Mouse (Mus musculus): ENCODE measurements at regions not wholly inside any gene's neighbourhood (a gene's known extent, or its start where the extent isn't known, plus 50 kb on each side); places are given as distances from the start of the nearest gene placed in this dataset.
"Not testable (repeated sequence)": the region's sequence is repeated elsewhere in the genome, so short reads cannot be mapped to it uniquely, and the experiment has no call there.

DNA sequence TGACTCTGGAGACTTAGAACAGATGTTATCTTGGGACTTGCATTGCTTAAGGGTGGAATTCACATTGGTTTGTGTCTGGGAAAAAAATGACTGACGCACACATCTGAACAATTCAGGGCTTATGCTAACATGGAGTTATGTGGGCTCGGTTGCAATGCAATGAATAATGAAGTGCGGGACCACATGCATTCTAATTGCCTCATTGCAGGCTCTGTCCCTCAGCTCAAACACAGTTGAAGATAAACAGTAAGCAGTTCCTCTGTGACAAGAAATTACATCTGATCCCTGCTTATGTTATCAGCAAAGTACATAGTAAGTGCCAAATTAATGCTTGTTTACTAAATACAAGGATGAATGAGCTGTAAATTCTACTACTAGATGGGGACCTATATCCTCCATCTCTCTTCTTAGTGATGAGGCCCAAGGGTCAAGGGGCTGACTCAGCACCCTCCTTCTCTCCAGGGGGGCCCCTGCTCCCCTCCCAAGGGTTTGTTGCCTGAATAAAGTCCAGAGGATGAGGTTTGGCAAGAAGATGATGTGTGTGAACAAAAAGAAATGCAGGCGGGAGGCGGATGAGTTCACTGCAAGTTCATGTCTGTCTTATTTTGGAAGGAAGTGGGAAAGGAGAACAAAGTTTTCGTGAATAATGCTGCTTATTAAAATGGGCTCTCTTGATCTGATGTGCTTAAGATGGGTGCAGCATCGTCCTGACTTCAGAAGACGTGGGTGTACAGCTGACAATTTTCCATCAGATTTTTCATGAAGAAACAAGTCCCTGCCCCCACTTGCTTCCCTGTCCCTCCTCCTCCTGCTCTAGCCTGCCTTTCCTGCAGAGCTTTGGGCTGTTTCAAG, 533.1 kb downstream of the Shisa9 start:
- no peak for DNase-seq (ENCODE audit: extremely low spot score)

DNA sequence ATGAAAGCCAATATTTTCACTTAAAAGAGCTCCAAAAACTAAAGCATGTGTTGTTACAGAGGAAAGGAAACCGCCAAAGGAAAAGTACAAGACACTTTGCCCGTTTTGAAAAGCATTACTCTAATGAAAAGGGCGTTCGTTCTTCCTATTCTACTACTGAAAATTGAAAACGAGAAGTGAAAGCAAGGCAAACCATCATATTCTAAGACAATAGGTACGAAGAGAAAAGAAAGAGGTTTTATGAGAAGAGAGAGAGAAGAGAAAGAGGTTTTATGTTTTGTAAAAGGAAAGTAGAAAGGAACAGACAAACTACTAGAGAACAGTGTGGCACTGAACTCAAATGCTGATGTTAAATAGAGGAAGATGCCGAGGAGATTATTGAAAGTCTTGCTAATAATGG, 534.4 kb downstream of the Shisa9 start:
- DNase-seq (ENCODE audit: extremely low spot score) = no peak

DNA sequence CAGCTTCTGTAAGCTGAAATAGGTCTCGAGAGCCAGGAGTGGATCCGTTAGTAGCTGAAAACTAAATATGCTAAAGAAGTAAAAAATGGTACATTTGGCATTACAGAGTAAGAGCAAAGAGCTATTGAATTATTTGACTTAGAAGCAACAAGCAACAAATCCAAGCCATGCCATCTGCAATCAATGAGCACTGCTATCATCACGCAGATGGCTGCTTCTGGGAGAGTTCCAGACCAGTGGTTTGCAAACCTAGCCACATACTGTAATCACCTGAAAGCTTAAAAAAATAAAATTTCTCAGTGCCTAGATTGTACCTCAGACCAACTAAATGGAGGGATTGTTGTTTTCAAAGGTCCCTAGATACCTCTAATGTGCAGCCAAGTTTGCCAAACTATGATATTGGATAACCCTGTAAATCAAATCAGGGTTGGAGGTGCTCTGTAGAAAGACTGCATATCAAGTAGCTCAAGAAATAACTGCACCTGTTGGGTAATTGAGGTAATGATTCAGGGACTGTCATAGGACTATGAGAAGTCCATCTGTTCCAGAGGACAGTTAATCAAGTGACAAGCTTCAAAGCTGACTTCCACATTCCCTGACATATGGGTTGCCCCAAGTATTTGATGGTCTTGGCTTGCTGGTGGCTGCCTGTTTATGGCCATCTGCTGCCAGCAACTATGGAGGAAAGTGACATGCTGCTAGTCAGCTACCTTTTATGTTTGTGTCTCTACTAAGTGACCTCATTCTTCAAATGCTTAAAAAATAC, 538.0 kb downstream of the Shisa9 start:
- DNase-seq (ENCODE audit: extremely low spot score) = no peak

DNA sequence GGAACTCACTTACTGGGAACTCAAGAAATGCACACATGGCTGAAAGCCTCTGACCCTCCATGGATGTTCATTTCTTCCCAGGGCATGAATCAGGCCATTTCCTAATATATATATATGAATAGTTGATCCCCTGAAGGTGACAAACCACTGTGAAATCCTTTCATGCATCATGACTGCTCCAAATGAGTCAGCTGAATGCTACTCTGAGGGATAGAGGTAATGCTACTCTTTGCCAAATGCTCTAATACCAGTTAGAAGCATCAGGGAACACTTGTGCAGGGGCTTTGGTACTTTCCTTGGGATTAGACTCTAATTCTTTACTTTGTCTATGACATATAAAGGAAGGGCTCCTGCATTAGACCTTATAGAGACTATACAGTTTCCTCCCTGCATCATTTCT, 561.0 kb upstream of the Ercc4 start:
- DNase-seq (ENCODE audit: extremely low spot score) = no peak

DNA sequence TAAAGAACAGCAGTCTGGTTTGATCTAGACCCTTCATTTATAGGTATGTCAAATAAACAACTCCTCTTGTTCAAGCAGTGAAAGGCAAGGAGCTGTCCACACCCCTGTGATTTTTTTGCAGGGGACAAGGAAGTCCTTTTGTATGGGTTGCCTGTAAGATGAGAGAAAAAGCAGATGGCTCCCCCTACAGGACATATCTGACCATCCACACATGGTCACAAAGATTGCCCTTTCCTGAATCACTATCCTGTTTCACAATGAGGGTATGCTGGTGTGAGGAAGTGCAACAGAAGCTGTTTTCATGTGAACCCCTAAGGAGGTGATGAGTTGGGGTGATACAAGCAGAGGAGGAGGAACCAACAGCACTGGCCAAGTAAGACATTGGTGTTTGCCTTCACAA, 520.6 kb upstream of the Ercc4 start:
- peak; percentile 17 for DNase-seq (ENCODE audit: extremely low spot score)

DNA sequence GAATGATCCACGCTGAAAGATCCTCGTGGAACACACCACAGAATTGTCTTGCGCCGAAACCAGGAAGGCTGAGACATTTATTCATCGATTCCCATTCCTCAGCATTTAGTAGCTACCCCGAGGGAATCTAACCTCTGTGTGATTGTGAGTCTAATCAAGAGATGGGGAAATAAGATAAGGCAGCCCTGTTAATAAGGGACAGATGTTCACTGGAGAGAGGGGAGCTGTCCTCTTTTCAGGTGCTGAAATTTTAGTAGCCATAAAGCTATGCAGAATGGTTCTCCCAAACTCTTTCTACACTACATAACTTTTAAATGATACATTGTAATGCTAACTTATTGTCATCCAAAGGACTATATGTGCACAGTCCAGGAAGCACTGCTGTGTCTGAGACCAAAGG, 501.2 kb upstream of the Ercc4 start:
- peak; percentile 37 for DNase-seq (ENCODE audit: extremely low spot score)

DNA sequence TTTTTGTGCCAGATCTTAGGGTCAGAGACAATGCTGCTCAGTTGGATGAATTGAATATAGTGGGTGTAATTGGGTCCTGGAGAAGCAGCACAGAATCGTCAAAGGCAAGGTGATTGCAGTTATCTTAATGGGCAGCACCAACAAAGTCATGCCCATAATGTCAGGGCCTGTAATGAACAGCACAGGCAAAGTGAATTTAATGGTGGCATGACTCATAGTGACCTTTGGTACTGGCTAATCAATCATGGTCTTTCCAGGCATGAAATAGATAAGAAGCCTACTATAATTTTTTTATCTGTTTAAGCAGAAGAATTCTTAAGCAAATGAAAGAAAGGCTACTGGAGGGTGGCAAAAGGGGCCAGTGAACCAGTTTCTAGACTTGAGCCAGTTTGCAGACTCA, 498.4 kb upstream of the Ercc4 start:
- DNase-seq (ENCODE audit: extremely low spot score) = no peak

DNA sequence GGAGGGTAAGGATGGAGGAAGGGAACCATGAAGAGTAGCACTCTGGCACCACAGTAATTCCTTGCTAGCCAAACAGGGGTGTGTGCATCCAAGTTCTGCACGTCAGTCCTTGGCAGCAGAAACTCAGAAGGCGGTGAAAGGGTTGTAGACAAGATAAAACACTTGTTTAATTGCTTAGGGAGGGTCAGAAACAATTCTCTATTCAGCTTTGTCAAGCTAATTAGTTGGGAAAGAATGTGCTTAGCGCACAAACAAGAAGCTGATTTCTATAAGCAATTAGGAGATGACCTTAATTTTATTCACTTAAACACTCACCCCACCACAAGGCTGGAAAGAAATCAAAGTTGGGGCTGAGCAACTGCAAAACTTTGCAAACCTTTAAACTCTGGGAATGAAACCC, 491.7 kb upstream of the Ercc4 start:
- DNase-seq (ENCODE audit: extremely low spot score) = no peak

DNA sequence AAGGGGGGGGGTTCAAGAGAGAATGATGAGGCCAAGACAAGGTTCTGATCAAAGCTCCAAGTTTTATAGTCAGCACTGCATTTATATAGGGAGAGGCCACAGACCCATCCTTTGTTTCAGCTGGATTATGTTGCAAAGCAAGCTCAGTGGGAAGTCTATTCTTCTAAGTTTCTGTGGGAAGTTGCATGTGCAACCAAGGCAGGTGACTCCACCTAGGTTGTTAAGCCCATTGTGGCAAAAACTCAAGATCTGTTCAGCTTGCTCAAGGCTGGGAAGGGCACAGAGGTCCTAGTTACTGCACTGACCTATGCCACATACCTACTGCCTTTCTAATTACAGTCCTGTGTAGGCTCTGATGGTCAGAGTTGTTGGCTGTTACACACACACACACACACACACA, 477.0 kb upstream of the Ercc4 start:
- DNase-seq (ENCODE audit: extremely low spot score) = no peak

DNA sequence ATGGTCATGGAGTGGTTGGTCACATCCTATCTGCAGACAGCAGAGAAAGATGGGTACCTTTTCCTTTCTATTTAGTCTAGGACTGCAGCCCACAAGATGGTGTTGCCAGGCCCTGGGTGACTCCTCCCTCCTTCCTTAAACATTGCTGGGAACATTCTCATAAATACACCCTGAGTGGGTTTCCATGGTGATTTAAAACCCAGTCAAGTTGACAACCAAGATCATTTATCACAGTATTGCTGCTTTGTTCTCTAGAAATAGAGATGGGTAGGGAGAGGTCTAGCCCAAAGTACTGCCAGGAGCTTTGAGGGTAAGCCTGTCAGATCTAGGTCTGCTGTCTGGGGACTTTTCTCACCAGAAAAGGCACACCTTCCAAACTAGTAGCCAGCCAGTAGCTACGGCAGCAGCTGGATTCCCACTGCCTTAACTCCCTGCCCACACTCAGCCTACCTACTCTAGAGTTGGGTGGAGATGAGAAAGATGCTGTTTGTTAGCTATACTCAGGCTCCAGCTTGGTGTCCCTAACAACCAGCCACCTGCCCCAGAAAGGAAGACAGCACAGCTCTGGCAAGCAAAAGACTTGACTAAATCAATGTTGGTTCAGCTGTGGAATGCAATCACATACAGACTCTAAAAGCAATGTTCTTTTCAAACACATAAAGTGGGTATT, 470.4 kb upstream of the Ercc4 start:
- no peak for DNase-seq (ENCODE audit: extremely low spot score)

DNA sequence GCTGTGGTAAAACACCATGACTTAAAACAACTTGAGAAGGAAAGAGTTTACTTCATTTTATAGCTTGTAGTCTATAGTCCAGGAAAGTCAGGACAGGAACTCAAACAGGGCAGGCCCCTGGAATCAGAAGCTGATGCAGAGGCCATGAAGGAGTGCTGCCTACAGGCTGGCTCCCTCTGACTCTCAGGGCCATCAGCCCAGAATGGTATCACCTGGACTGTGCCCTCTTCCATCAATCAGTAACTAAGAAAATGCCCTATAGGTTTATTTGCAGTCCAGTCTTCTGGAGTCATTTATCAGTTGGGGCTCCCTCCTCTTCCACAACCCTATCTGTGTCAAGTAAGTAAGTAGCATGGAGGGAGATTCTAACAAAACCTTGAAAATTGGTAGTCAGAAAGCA, 466.4 kb upstream of the Ercc4 start:
- DNase-seq (ENCODE audit: extremely low spot score) = no peak

DNA sequence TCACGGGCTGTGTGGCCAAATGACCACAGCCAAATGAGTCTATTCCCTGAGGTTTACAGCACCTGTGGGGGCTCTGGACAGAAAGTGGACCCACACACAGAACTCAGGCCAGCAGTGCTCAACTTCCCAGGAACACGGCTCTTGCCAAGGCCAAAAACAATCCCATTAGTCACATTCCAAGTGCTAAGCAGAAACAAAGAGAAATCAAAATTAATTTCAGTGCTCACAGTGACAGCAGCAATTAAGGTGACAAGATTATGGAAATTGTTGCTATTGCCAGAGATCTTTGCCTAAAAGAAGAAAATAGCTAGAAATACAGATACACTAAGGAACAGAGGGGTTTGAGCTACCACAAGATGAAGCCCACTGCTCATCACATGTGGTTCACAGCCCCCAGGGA, 464.9 kb upstream of the Ercc4 start:
- no peak for DNase-seq (ENCODE audit: extremely low spot score)

DNA sequence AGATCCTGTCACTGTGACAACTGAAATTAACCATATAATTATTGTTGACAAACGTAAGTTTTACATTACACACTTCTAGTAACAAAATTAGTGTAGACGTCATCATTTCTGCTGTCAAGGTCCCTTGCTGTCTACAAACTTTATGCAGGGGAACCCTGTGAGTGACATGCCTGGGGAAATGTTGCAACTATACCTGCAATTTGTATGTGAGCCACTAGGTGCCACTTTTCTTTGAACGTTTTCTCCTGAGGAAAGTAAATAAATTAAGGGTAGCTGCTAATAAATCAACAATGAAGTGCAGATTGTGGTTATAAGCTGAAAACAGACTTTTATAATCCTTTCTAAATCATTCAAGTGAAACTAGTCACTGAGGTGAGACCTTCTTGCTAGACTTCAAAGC, 457.3 kb upstream of the Ercc4 start:
- DNase-seq (ENCODE audit: extremely low spot score) = no peak

DNA sequence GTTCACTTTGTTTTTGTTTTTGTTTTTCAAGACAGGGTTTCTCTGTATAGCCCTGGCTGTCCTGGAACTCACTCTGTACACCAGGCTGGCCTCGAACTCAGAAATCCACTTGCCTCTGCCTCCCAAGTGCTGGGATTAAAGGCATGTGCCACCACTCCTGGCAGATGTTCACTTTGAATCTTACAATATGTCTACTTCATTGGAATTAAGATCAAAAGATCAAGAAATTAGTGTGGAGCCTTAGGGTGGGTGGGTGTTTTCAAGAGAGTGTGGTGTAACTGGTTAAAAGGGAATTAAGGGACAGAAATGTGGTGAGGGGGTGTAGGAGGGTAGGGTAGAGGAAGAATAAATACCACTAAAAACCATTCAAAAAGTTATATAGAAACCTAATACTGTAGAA, 435.8 kb upstream of the Ercc4 start:
- not testable (repeated sequence) for DNase-seq (ENCODE audit: extremely low spot score)

DNA sequence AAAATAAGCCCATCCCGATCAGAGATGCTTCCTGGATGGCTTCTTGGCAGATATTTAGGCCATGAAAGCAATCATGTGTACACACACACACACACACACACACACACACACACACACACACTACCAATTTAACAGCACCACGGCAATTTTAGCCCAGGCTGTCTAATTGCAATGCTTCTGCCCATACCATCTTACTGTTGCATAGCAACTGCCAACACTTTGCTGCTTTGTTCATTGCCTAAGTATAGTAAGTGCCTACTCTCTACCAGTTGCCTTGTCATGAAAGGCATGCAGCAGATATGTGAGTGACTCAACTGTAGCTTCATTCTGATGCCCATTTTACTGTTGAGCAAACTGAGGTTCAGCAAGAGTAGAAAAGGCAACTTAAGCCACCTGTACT, 428.0 kb upstream of the Ercc4 start:
- DNase-seq (ENCODE audit: extremely low spot score) = no peak

DNA sequence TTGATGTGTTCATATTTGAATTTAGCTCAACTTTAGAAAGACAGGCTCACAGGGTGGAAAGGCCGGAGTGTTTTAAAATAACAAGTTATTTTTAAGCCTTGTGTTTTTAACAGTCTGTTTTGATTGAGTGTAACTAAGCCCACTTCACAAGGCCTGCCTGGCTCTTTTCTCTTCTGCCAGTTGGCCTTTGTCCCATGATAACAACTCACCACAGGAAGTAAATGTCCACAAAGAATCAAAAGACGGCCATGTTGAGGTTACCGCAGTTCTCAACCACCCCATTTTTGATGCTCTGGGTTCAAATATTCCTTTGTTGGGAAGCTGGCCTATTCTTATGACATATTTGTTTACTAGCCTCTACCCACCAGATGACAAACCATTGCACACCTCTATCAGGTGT, 423.7 kb upstream of the Ercc4 start:
- no peak for DNase-seq (ENCODE audit: extremely low spot score)

DNA sequence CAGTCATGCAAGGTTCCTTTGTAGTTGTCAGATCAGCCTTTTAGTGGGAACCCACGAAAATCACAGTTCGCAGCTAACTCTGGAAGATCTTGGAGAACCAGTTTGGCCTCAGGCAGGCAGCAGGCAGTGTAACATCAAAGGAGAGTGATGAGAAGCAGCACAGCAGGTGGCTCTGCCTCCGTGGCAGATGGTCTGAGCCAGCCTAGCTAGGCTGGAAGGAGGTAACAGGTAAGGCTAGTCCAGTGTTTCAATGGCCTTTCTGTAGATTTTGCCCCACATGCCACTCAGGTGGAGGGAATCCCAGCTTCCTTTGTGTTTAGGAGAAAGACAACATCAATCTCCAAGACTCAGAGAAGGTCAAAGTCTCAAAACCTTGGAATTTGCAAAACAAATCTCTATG, 417.7 kb upstream of the Ercc4 start:
- DNase-seq (ENCODE audit: extremely low spot score) = no peak

DNA sequence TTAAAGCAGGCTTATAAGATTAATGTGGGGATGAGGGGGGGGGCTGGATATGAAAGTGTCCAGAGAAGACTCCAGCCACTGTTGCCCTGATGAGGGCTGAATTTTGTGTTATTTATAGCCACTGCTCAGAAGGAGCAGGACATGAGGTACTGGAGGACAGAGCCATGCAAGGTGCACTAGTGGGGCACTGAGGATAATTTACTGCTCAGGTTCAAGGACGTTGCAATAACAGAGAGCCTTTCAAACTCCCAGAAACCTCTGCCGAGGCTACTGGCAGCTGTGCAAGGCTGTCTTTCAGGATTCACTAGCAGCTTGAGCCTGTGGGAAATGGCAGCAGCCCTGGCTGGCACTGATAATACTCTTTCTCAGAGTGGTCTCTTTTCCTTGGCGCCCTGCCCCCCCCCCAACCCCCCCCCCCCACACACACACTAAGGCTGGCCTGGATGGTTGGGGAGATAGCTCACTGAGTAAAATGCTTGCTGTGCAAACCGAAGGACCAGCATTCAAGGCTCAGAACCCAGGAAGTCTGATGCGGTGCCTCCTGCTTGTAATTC, 416.7 kb upstream of the Ercc4 start:
- no peak for DNase-seq (ENCODE audit: extremely low spot score)

DNA sequence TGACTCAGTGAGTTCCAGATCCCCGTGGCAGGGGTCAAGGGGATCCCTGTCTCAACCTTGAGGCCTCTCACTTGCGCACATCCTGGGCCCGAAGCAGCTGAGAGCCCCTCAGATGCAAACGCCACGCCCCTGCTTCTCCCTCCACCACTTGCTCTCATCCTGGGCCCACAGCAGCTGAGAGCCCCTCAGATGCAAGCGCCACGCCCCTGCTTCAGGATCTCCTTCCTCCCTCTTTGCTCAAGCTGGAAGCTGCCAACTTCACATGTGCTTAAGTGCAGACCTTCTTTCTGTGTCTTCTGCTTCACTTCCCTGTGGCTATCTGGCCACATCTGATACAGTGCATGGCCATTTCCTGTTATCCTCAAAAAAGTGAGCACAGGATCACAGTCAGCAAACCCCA, 416.1 kb upstream of the Ercc4 start:
- no peak for DNase-seq (ENCODE audit: extremely low spot score)

DNA sequence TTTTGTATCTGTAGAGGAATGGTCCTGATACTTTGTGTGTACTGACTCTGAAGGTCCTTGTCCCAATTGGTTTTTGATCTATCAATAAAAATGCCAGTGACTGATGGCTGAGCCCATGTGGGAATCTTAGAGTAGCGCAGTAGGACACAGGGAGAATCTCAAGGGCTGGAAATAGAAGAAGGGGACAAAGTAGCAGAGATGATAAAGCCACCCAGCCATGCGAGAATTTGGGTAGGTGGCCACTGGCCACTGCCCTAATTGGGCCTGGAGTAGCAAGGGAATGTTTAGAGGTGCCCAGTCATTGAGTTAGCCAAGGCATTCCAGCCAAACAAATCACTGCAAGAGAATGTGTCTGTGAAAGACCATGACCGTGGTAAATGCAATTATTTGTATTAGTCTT, 414.8 kb upstream of the Ercc4 start:
- no peak for DNase-seq (ENCODE audit: extremely low spot score)

DNA sequence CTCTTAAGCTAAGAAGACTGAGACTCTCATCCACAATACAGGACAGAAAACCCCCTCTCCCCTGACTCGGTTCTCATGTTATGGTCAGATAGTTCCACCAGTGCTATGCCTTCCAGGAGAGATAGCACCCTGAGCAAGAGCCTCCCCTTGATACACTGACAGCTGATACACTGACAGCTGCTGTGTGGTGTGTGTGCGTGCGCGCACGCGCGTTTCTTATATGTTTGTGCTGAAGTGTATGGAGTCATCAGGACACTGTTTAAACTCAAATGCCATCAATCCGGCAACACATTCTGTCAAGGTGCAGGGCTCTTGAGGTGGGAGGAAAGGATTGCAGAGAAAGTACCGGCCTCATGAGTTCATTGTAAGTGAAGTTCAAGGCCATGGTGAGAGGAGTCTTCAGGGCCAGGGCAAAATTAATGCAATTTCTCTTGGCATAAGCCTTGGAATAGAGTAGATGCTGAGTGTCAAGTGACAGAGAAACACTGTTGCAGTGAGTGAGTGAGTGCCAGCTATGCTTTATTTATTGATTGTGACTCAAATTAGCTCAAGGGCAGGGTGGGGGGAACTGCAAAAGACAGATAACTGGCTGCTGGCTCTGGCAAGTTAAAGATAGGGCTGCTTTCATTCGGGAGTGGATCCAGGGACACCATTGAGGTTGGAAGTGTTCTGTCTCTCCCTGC, 412.4 kb upstream of the Ercc4 start:
- DNase-seq (ENCODE audit: extremely low spot score) = no peak

DNA sequence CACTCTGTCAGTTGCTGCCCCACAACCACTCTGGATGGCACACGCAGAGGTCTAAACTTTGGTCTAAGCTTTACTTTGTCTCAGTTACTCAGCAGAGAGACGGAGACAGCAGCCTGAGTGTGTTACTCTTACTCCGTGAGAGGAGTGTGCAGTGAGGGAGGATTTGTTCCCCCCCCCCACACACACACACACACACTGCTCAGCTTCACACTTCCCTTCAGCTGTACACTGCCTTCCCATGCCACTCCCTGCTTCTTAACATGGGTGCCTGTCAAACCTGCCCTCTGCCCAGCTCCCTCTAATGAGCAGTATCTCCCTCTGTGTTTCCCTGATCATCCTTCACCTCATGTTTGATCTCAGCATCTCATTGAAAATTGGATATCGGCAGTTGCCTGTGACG, 409.9 kb upstream of the Ercc4 start:
- no peak for DNase-seq (ENCODE audit: extremely low spot score)
